Mouse (Mus musculus) erythroblast, embryonic 14.5 days (primary cell): Measurements from ENCODE around the gene Dnm1. TPM values are rescaled to one million over a fixed set of nuclear protein-coding genes. Genes with fewer than 3 reads are reported as not detected.

Experiments
- H3K27me3 ChIP-seq: 2 replicates; pipeline ENCODE4 v1.6.1; 2012; ENCODE audit warnings: inconsistent platforms; ENCODE audit not compliant: control insufficient read depth
- H3K36me3 ChIP-seq: 2 replicates; pipeline ENCODE4 v1.6.1; 2012; ENCODE audit warnings: mild to moderate bottlenecking, inconsistent platforms; ENCODE audit not compliant: control insufficient read depth
- H3K4me1 ChIP-seq: 2 replicates; pipeline ENCODE4 v1.6.1; 2012; ENCODE audit warnings: inconsistent platforms; ENCODE audit not compliant: control insufficient read depth
- H3K4me3 ChIP-seq: replicated peaks from 2 replicates; pipeline ENCODE3; 2012; ENCODE audit warnings: moderate library complexity, mild to moderate bottlenecking, inconsistent platforms
- H3K9me3 ChIP-seq: 2 replicates; pipeline ENCODE4 v1.6.1; 2012; ENCODE audit warnings: low read length, inconsistent platforms, mixed read lengths; ENCODE audit not compliant: control insufficient read depth
- GATA1 ChIP-seq: IDR thresholded peaks from 2 replicates; pipeline ENCODE4 v1.6.1; 2012; ENCODE audit warnings: low read length, inconsistent platforms, mixed read lengths
- TAL1 ChIP-seq: IDR thresholded peaks from 3 replicates; pipeline ENCODE4 v1.6.1; 2012; ENCODE audit warnings: low read length, inconsistent platforms, mixed read lengths
- polyA plus RNA-seq: library from polyadenylated mRNA; stranded (reverse); fragments of >175 nt; gene quantifications from 2 replicates; pipeline ENCODE4 v1.2.3, GENCODE M21; 2012

Gene Dnm1
- polyA plus RNA-seq, 1 experiment: 0.03 TPM

DNA sequence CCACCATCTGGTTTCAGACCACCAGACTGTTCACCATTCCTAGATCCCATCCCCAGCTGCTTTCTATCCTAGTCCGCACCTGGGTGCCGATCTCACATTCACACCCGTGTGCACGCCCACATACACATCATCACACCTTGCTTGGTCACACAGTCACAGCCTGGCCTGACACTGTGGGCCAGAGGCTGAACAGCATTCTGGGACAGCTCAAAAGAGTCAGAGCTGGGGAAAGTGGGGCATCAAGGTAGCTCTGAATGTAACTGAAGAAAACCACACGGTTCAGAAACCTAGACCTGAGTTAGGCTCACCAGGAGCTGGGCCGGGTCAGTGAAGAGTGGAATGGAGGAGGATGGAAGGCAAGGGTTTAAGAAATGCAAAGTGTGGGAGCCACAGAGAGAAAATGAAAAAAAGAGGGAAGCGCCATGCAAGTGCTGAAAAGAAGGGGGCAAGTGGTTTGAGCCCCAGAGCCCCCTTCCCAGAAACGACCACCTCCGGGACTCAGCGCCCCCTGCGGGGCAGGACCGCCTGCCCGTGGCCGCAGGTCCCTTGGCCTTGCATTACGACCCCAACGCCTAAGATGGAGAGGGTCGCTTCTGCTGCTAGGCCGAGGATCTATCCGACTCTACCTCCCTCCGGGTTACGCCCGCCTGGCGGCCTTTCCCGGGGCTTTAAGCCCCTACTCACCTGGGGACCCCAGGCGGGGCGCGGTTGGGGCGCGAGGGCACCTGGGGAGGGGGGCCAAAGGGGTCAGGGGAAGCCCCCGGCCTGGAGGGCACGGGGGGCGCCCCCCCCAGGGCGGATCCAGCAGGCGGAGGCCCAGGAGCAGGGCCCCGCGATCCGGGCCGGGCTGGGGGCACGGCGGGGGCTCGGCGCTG, 41.5 kb downstream of the Dnm1 start:
- Histone ChIP-seq H3K4me1 (peaks cover 14% of the 10 kb centered on the region), H3K4me3 (peak overlapping the region; percentile 40), H3K27me3 (peaks cover 53% of the 10 kb centered on the region)

DNA sequence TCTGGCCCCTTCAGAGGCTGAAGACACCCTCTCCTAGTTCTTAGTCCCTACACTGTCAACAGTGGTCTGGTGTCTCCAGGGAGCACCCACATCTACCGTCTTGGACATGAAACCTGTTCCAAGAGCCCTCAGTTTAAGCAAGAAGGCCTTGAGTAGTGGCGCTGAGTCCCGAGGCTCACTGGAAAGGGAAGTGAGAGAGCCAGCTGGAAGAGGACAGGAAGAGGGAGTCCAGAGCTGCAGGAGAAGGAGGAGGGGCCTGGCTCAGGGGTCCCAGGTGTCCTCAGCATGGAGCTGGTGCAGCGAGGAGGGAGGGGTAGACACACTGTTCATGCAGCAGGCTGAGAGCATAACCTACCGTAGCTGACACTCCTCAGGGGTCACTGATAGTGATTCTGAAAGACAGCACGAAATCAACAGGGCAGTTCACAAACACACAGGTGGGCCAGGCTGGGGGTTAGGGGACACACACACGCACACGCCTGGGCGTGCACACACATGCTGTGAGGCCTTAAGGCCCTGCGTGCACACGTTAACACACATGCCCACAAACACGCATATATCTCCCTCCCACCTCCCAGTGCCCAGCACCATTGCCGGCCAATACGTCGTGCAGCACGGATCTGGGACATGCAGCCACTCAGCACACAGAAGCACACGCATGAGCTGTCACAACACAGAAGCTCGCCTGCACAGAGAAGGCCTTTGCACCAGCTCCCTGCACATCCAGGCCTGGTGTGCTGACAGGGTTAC, 42.9 kb downstream of the Dnm1 start:
- Histone ChIP-seq H3K4me1 (peaks cover 14% of the 10 kb centered on the region), H3K27me3 (peaks cover 41% of the 10 kb centered on the region), H3K36me3 (peaks cover 38% of the 10 kb centered on the region), H3K9me3 (no peaks in the 10 kb centered on the region), H3K4me3 (no peak overlapping the region)
- TF ChIP-seq TAL1: no peak

More for the DNA sequence above, 41.5 kb downstream of the Dnm1 start:
- no peaks in the 10 kb centered on the region for H3K9me3 ChIP-seq
- no peak for TF ChIP-seq GATA1
- no peak for TF ChIP-seq TAL1
- peaks cover 24% of the 10 kb centered on the region for H3K36me3 ChIP-seq

DNA sequence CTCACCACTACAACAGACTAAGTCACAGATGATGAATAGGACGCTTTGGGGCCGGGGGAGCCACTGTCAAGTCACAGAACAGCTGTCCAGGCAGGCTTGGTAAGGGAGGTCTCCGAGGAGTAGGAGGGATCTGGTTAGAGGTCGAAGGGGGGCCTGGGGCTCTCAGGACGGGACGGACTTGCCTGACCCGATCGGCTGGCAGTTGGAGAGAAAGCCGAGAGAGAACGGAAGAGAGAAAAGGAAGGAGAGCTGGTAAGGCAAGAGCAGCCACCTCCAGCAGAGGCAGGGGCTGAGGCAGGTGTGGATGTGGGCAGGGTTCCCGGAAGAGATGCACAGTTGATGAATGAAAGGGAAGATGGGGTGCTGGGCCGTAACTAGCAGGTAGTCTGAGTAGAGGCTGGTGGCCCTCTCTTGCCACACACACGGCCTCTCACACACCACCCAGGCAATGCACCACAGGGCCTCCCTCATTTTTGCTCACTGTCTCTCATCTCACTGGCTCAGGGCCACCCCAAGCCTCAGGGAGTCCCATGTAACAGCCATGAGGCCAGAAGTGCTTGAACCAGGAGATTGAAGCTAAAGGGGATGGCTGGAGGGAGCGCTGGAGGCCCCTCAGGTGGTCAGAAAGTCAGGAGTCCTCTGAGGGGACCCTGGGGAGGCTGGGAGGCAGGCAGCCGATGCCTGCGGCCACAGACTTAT, 44.1 kb downstream of the Dnm1 start:
- peaks cover 14% of the 10 kb centered on the region for H3K4me1 ChIP-seq
- peaks cover 33% of the 10 kb centered on the region for H3K27me3 ChIP-seq
- H3K36me3 ChIP-seq: peaks cover 51% of the 10 kb centered on the region
- TF ChIP-seq TAL1 (no peak), GATA1 (no peak)
- no peak overlapping the region for H3K4me3 ChIP-seq
- no peaks in the 10 kb centered on the region for H3K9me3 ChIP-seq

DNA sequence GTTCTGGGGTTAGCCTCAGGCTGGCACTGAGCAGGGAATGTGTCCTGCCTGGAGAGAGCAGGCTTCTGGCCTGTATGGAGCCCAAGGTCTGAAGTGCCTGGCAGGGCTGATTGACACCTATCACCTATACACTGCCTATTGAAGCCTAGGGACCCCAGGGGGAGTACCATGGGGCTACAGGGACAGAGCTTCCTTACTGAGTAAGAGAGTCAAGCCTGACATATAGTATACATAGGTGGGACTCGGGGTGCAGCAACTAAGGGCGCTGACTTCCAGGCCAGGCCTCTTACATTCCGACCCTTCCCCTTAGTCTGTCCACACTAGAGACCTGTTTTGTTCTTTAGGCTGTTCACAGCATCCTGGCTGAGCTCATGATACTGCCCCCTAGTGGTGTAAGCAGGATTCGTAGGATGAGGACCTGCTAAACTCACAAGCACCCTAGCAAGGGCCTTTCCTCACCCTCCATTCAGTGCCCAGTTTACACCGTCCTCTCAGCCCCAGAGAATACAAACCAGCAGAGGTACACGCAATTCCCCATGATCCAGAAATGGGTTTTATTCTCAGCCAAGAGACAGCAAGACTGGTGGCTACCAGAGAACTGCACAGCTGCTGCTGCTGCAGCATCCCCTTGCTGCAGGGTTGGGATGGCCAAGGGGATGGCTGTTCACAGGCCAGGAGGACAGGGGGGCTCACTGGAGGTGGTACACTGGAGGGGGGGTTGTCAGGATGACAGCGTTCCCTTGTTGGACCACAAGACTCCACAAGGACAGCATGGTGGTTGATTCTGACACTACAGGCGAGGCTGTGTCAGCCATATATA, 45.0 kb downstream of the Dnm1 start:
- no peak overlapping the region for H3K4me3 ChIP-seq
- peaks cover 60% of the 10 kb centered on the region for H3K36me3 ChIP-seq
- TF ChIP-seq GATA1: no peak
- TF ChIP-seq TAL1: no peak
- H3K27me3 ChIP-seq: peaks cover 26% of the 10 kb centered on the region
- peaks cover 14% of the 10 kb centered on the region for H3K4me1 ChIP-seq
- no peaks in the 10 kb centered on the region for H3K9me3 ChIP-seq

DNA sequence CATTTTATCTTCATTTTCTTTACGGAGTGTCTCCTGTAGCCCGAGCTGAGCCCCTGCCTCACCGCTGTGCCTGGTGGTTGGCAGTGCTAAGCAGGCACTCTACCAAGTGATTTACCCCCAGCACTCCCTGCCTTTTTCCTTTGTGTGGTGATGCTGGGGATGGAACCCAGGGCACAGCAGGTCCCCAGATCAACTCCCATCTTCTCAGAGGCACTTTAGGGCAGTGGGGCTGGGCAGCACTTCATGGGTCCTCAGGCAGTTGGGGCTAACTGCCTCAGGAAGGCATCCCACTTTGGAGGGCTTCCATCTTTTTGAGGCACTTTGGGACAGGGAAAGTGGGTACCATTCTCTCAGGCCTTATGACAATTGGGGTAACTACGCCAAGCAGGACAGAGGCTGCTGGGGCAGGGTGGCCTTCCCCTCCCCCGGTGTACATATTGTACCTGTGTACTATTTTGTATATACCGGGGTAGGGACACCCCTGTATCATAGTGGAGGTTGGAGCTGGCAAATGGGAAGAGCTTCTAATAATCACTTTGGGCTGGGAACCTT, 45.8 kb downstream of the Dnm1 start:
- Histone ChIP-seq H3K27me3 (peaks cover 17% of the 10 kb centered on the region), H3K36me3 (peaks cover 68% of the 10 kb centered on the region), H3K4me3 (no peak overlapping the region), H3K4me1 (peaks cover 10% of the 10 kb centered on the region), H3K9me3 (no peaks in the 10 kb centered on the region)
- TF ChIP-seq TAL1 (no peak), GATA1 (no peak)

DNA sequence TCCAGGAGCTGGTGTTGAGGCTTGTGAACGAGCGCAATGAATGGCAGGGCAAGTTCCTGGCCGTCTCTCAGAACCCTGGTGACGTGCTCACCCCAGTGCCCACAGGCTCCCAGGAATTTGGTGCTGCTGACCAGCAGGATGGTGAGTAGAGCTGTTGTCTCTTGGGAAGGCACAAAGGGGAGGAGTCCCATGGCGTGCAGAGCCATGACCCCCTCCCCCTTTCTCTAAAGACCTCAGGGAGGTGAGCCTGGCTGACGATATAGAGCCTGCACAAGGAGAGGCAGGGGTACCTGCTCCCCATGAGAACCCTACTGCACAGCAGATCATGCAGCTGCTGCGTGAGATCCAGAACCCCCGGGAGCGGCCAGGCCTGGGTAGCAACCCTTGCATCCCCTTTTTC, 47.0 kb downstream of the Dnm1 start:
- no peak overlapping the region for H3K4me3 ChIP-seq
- peaks cover 6% of the 10 kb centered on the region for H3K27me3 ChIP-seq
- peaks cover 79% of the 10 kb centered on the region for H3K36me3 ChIP-seq
- no peak for TF ChIP-seq TAL1
- TF ChIP-seq GATA1: no peak
- no peaks in the 10 kb centered on the region for H3K9me3 ChIP-seq
- H3K4me1 ChIP-seq: no peaks in the 10 kb centered on the region

DNA sequence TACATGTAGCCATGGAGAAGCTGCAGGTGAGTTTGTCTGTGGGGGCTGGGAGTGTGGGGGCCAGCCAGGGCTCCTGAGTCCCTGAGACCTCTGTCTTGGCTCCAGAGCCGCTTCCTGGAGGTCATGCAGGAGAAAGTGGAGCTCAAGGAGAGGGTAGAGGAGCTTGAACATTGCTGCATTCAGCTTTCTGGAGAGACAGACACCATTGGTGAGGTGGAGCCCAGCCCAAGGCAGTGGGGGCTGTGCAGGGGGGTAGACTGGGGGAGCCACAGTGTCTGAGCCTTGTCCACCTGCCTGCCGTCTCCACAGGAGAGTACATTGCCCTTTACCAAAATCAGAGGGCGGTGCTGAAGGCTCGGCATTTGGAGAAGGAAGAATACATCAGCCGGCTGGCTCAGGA, 47.5 kb downstream of the Dnm1 start:
- H3K9me3 ChIP-seq: no peaks in the 10 kb centered on the region
- H3K4me3 ChIP-seq: no peak overlapping the region
- TF ChIP-seq GATA1: no peak
- no peak for TF ChIP-seq TAL1
- H3K4me1 ChIP-seq: no peaks in the 10 kb centered on the region
- H3K27me3 ChIP-seq: peaks cover 2% of the 10 kb centered on the region; the same call in 1 of the 2 replicates
- H3K36me3 ChIP-seq: peaks cover 85% of the 10 kb centered on the region

DNA sequence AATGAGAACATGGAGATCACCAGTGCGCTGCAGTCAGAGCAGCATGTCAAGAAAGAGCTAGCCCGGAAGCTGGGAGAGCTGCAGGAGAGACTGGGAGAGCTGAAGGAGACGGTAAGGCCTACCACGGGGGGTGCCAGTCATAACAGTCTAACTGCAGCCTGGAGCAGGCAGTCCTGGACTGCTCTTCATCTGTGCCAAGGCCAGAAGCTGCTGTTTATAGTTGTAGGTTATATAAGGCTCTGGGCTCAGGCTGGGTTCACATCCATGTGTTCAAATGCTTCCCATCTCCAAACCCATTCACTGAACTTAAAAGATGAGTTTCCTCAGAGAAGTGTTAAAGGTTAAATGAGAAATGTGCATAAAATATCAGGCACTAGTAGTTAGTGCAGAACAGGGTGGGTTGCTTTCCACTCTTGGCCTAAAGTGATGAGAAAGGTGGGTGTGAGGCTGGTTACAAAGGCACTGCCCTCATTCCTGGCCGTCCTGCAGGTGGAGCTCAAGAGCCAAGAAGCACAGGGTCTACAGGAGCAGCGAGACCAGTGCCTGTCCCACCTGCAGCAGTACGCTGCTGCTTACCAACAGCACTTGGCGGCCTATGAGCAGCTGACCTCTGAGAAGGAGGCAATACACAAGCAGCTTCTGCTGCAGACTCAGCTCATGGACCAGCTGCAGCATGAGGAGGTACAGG, 48.8 kb downstream of the Dnm1 start:
- Histone ChIP-seq H3K27me3 (no peaks in the 10 kb centered on the region), H3K36me3 (peaks cover 97% of the 10 kb centered on the region), H3K4me1 (no peaks in the 10 kb centered on the region), H3K9me3 (no peaks in the 10 kb centered on the region), H3K4me3 (no peak overlapping the region)
- TF ChIP-seq GATA1 (no peak), TAL1 (no peak)
